Mouse (Mus musculus) stomach, postnatal 0 days (tissue): ENCODE data around the gene Plekha1. TPM values are rescaled to one million over a fixed set of nuclear protein-coding genes. Genes with fewer than 3 reads are reported as not detected.

Experiments
- ATAC-seq: fragments of 200-750 bp; cut with Nextera tagmentation; 2 replicates; pipeline ENCODE4 v1.8.0; 2017; ENCODE audit not compliant: low FRiP score, low TSS enrichment
- DNase-seq: peaks from one replicate; pipeline ENCODE4 v3.0.0-alpha.2; 2016; ENCODE audit warnings: low spot score
- H3K27ac ChIP-seq: fragments of 300-500 bp; sonication (generic); replicated peaks from 2 replicates; pipeline ENCODE4 v1.5.1; 2014; ENCODE audit warnings: mild to moderate bottlenecking, control low read depth
- H3K27me3 ChIP-seq: fragments of 300-500 bp; sonication (generic); 2 replicates; pipeline ENCODE4 v1.6.1; 2014; ENCODE audit warnings: low read length; ENCODE audit not compliant: control insufficient read depth, insufficient read depth
- H3K36me3 ChIP-seq: fragments of 300-500 bp; sonication (generic); 2 replicates; pipeline ENCODE4 v1.6.1; 2014; ENCODE audit warnings: low read length, mixed read lengths; ENCODE audit not compliant: control insufficient read depth, insufficient read depth
- H3K4me1 ChIP-seq: fragments of 300-500 bp; sonication (generic); replicated peaks from 2 replicates; pipeline ENCODE4 v1.6.1; 2014; ENCODE audit warnings: antibody characterized with exemption; ENCODE audit not compliant: control insufficient read depth, insufficient read depth
- H3K4me2 ChIP-seq: fragments of 300-500 bp; sonication (generic); replicated peaks from 2 replicates; pipeline ENCODE4 v1.6.1; 2014; ENCODE audit warnings: low read depth, mild to moderate bottlenecking, control low read depth, moderate library complexity
- H3K4me3 ChIP-seq: fragments of 300-500 bp; sonication (generic); 2 replicates; pipeline ENCODE4 v1.5.1; 2014; ENCODE audit warnings: low read depth, low read length, control low read depth
- H3K9ac ChIP-seq: fragments of 300-500 bp; sonication (generic); 2 replicates; pipeline ENCODE4 v1.6.1; 2014; ENCODE audit warnings: mild to moderate bottlenecking, low read length, control low read depth, mixed read lengths
- H3K9me3 ChIP-seq: fragments of 300-500 bp; sonication (generic); 2 replicates; pipeline ENCODE4 v1.6.1; 2016; ENCODE audit warnings: low read length; ENCODE audit not compliant: control insufficient read depth
- CTCF ChIP-seq: IDR thresholded peaks from 2 replicates; pipeline ENCODE4 v1.5.1; 2016; ENCODE audit warnings: antibody characterized with exemption, low read depth, mild to moderate bottlenecking, moderate library complexity
- EP300 ChIP-seq: optimal IDR thresholded peaks from 2 replicates; pipeline ENCODE3; 2016; ENCODE audit warnings: antibody characterized with exemption
- WGBS: fragments of 180-500 bp; shearing (Covaris S2); extraction: QIAGEN DNeasy Blood & Tissue Kit; methylation state at CpG from one replicate; pipeline ENCODE4 v1.1.7; 2014; 5-methylcytosine and 5-hydroxymethylcytosine counted together
- polyA plus RNA-seq: library from polyadenylated mRNA; unstranded; fragments of >200 nt; fragmentation: Nextera tagmentation; extraction: Ambion mirVana; gene quantifications from 2 replicates; pipeline ENCODE4 v1.2.1, GENCODE M21; 2015

The Plekha1 gene
- polyA plus RNA-seq, 1 experiment from 2014 or later = 34.1 TPM

DNA sequence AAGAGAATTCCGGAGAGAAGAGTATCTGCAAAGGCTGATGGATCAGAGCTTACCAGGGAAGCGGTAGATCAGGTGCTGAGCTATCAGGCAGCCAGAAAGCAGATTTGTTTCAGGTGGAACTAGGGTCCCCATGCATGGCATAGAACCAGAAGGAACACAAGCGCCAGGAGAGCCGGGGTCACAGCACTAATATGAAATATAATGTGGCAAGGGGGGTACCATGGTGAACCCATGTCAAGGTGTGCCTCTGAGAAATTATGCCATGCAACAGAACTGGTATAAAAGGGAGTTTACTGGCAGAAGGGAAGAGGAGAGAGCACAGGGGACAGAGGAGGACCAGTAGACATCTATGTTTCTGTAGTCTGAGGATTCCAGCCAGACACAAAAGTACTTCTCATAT lies 69.1 kb downstream of the Plekha1 start:
- Histone ChIP-seq H3K9ac (no peak overlapping the region), H3K9me3 (no peaks in the 10 kb centered on the region), H3K4me2 (no peak overlapping the region), H3K36me3 (no peaks in the 10 kb centered on the region), H3K27ac (no peak overlapping the region), H3K4me3 (no peak overlapping the region), H3K27me3 (0 out of 2 replicates have a peak, but pooled peaks cover 3% of the 10 kb centered on the region), H3K4me1 (no peaks in the 10 kb centered on the region; the same call in 1 of the 2 replicates)
- no peak for TF ChIP-seq EP300
- no peak for TF ChIP-seq CTCF
- DNase-seq (no peak), ATAC-seq (no peak)
- 84% methylated on average over 4 of the region's 4 CpGs for WGBS

DNA sequence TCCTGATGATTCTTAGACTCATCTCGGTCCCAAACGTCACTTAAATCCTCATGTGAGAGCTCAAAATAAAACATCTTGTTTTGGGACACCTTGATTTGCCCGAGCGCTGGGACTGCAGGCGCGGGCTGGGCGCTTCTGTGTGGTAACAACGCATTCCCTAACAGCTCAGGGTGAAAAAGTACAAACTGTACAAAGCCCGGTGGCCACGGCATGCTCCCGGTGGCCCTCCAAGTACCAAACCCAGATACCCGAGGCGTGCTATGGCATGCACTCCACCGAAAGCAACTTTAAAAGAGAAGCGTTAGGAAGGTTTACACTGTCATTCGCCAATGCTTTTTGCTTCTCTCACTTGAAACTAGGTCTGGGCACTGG lies 69.9 kb downstream of the Plekha1 start:
- no peak for ATAC-seq
- Histone ChIP-seq H3K36me3 (no peaks in the 10 kb centered on the region), H3K4me1 (no peaks in the 10 kb centered on the region; the same call in 1 of the 2 replicates), H3K9ac (peak overlapping the region; percentile 66; the same call in 1 of the 2 replicates), H3K4me2 (peak overlapping the region; percentile 89), H3K27ac (no peak overlapping the region), H3K27me3 (0 out of 2 replicates have a peak, but pooled peaks cover 3% of the 10 kb centered on the region), H3K4me3 (peak overlapping the region; percentile 53), H3K9me3 (no peaks in the 10 kb centered on the region)
- WGBS = 11% methylated on average over 16 of the region's 16 CpGs
- no peak for TF ChIP-seq EP300
- TF ChIP-seq CTCF = no peak
- no peak for DNase-seq

DNA sequence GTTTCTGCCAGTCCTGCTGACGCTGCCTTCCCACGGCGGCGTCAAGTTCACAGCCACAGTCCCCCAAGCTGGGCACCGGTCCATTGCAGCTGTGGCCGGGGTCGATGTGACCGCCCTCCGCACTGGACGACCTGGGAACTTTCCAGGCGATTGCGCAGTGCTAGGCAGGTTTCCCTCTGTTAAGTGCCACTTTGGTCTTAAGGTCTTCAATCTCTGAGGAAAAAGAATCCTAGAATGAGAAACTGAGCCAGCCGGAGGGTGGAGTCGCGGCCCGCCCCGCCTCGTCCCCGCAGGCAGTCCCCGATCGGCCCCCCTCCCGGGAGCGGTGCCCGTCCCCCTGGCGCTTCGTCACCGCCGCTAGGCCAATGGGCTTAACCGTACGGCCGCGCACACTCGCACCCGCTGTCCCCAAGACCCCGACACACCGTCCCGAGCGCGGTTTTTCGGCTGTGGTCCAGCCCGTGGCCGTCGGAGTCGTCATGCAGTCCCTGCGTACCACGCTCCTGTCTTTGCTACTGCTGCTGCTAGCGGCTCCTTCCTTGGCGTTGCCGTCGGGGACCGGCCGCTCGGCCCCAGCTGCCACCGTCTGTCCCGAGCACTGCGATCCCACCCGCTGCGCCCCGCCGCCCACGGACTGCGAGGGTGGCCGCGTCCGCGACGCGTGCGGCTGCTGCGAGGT lies 70.4 kb downstream of the Plekha1 start, which contains the start of gene Htra1:
TSS of gene Htra1 (plus strand) at position 319 of the 679 bp plus-strand sequence.
- DNase-seq (peak; percentile 63), ATAC-seq (peak; percentile 68)
- Histone ChIP-seq H3K4me1 (no peaks in the 10 kb centered on the region; the same call in 1 of the 2 replicates), H3K9ac (peak within 1 kb of the TSS; percentile 66), H3K36me3 (no peaks in the 10 kb centered on the region), H3K4me2 (peak within 1 kb of the TSS; percentile 89), H3K4me3 (peak within 1 kb of the TSS; percentile 53), H3K9me3 (no peaks in the 10 kb centered on the region), H3K27me3 (0 out of 2 replicates have a peak, but pooled peaks cover 3% of the 10 kb centered on the region), H3K27ac (no peak within 1 kb of the TSS)
- 0% methylated on average over 61 of the region's 70 CpGs for WGBS
- no peak for TF ChIP-seq CTCF
- no peak for TF ChIP-seq EP300

DNA sequence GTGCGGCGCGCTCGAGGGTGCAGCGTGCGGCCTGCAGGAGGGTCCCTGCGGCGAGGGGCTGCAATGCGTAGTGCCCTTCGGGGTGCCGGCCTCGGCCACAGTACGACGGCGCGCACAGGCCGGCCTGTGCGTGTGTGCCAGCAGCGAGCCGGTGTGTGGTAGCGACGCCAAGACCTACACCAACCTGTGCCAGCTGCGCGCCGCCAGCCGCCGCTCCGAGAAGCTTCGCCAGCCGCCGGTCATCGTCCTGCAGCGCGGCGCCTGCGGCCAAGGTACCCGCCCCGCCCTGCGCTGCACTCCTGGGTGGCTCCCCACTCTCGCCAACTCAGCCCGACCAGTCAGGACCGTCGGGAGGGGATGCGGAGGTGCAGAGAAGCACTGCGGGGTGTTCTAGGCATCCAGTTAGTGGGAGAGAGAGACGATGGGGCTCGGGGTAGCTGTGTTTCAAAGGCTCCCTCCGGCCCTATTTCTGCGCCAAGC lies 71.0 kb downstream of the Plekha1 start:
- Histone ChIP-seq H3K36me3 (no peaks in the 10 kb centered on the region), H3K27ac (no peak overlapping the region), H3K27me3 (0 out of 2 replicates have a peak, but pooled peaks cover 3% of the 10 kb centered on the region), H3K4me1 (peaks cover 2% of the 10 kb centered on the region; the same call in 1 of the 2 replicates), H3K4me3 (peak overlapping the region; percentile 53), H3K9ac (peak overlapping the region; percentile 66), H3K4me2 (peak overlapping the region; percentile 89), H3K9me3 (no peaks in the 10 kb centered on the region)
- DNase-seq (peak; percentile 50), ATAC-seq (peak; percentile 46)
- TF ChIP-seq EP300 (no peak), CTCF (no peak)
- WGBS = under 1% methylated on average over 46 of the region's 49 CpGs

DNA sequence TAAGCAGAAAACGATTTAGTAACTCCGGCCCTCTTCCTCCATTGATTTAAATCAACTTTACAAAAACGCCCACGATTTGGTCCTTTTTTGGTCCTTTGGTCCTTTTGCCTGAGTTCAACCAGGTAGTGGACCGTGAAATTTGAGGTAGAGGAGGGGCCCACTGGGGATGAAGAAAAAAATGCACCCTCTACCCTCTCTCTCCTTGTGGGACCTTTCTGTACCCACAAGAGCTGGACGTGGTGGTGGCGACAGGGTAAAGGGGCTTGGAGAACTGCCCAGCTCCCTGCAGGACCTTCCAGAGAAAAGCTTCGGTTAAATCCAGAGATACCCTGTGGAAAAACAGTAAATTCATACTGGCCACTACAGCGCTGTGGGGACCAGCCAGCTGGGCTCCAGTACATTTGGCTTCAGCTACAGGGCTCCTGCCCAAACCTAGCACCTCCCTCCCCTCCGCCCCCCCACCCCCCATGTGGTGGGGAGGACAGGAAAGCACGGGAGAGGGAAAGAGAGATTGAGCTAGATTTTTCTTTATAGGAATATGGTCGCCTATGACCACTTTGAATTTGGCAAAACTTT lies 71.8 kb downstream of the Plekha1 start:
- no peak for TF ChIP-seq CTCF
- no peak overlapping the region for H3K27ac ChIP-seq

DNA sequence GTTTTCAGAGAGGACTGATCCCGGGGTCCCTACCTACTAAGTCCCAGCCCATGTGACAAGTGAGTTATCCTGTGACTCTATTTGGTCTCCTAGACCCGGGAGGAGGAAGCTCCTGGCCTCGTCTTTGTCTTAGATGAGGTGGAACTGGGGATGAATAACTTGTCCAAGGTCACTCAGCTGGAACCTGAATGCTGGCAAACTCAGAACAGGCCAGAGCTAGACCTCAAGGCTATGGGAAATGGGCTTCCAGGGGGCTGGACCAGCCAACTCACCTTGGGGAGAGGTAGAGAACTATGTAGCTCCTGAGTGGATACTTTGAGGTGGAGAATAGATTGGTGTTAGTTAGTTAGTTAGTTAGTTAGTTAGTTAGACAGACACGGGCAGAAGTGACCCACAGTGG lies 72.4 kb downstream of the Plekha1 start:
- DNase-seq = no peak
- no peak overlapping the region for H3K9ac ChIP-seq
- H3K4me1 ChIP-seq = peaks cover 2% of the 10 kb centered on the region; the same call in 1 of the 2 replicates
- 0 out of 2 replicates have a peak, but pooled peaks cover 3% of the 10 kb centered on the region for H3K27me3 ChIP-seq
- no peak for ATAC-seq
- WGBS = 69% methylated on average over 4 of the region's 4 CpGs
- no peak overlapping the region for H3K27ac ChIP-seq
- H3K4me3 ChIP-seq = no peak overlapping the region
- no peaks in the 10 kb centered on the region for H3K9me3 ChIP-seq
- TF ChIP-seq CTCF (no peak), EP300 (no peak)
- no peaks in the 10 kb centered on the region for H3K36me3 ChIP-seq
- H3K4me2 ChIP-seq = no peak overlapping the region

More for the DNA sequence above, 71.8 kb downstream of the Plekha1 start:
- 31% methylated on average over 12 of the region's 12 CpGs for WGBS
- no peak for DNase-seq
- Histone ChIP-seq H3K4me1 (peaks cover 2% of the 10 kb centered on the region; the same call in 1 of the 2 replicates), H3K9ac (no peak overlapping the region), H3K36me3 (no peaks in the 10 kb centered on the region), H3K4me2 (peak overlapping the region; percentile 89), H3K27me3 (0 out of 2 replicates have a peak, but pooled peaks cover 3% of the 10 kb centered on the region), H3K9me3 (no peaks in the 10 kb centered on the region), H3K4me3 (peak overlapping the region; percentile 53)
- ATAC-seq = no peak
